Mouse (Mus musculus) E14TG2a.4 (cell line): Measurements from ENCODE around the gene B3gnt8.

Experiments
- H3K27me3 ChIP-seq: 2 replicates; pipeline ENCODE4 v1.6.1; 2014; ENCODE audit warnings: low read length, control low read depth; ENCODE audit not compliant: insufficient read depth
- H3K36me3 ChIP-seq: 2 replicates; pipeline ENCODE4 v1.6.1; 2014; ENCODE audit warnings: low read length, control low read depth; ENCODE audit not compliant: insufficient read depth
- H3K4me1 ChIP-seq: replicated peaks from 2 replicates; pipeline ENCODE4 v1.6.1; 2014; ENCODE audit warnings: low read depth, low read length, control low read depth
- H3K4me3 ChIP-seq: replicated peaks from 2 replicates; pipeline ENCODE4 v1.5.1; 2014; ENCODE audit warnings: mild to moderate bottlenecking, low read length
- H3K9me3 ChIP-seq: 2 replicates; pipeline ENCODE4 v1.6.1; 2014; ENCODE audit warnings: low read length, control low read depth
- CTCF ChIP-seq: conservative IDR thresholded peaks from 2 replicates; pipeline ENCODE4 v1.5.1; 2014; ENCODE audit warnings: low read length
- NANOG ChIP-seq: IDR thresholded peaks from 2 replicates; pipeline ENCODE4 v1.6.1; 2014; ENCODE audit warnings: borderline replicate concordance, low read length, mixed read lengths
- POU5F1 ChIP-seq: IDR thresholded peaks from 2 replicates; pipeline ENCODE4 v1.6.1; 2014; ENCODE audit warnings: low read length, borderline replicate concordance

Gene B3gnt8

GRCm38 (mm10) chr7:25681341-25682231 is 55.1 kb downstream of the B3gnt8 start:
- Histone ChIP-seq H3K9me3 (no peaks in the 10 kb centered on the region), H3K36me3 (peaks cover 5% of the 10 kb centered on the region; the same call in 1 of the 2 replicates), H3K27me3 (peaks cover 31% of the 10 kb centered on the region), H3K4me3 (no peak overlapping the region), H3K4me1 (peaks cover 62% of the 10 kb centered on the region)
- TF ChIP-seq NANOG, result no peak
- no peak for TF ChIP-seq CTCF

GRCm38 (mm10) chr7:25683474-25684180 is 57.2 kb downstream of the B3gnt8 start:
- peaks cover 46% of the 10 kb centered on the region for H3K27me3 ChIP-seq

GRCm38 (mm10) chr7:25684659-25685058 is 58.2 kb downstream of the B3gnt8 start:
- Histone ChIP-seq H3K9me3 (no peaks in the 10 kb centered on the region), H3K27me3 (peaks cover 49% of the 10 kb centered on the region), H3K4me1 (peaks cover 78% of the 10 kb centered on the region), H3K4me3 (no peak overlapping the region), H3K36me3 (peaks cover 5% of the 10 kb centered on the region; the same call in 1 of the 2 replicates)
- TF ChIP-seq POU5F1, result no peak
- TF ChIP-seq NANOG, result no peak
- no peak for TF ChIP-seq CTCF

More at GRCm38 (mm10) chr7:25683474-25684180, 57.2 kb downstream of the B3gnt8 start:
- Histone ChIP-seq H3K4me3 (no peak overlapping the region), H3K36me3 (peaks cover 5% of the 10 kb centered on the region; the same call in 1 of the 2 replicates), H3K9me3 (no peaks in the 10 kb centered on the region), H3K4me1 (peaks cover 68% of the 10 kb centered on the region)
- TF ChIP-seq POU5F1, result no peak
